Mouse (Mus musculus) lung, adult 2 months (tissue): ENCODE results near the gene Abhd16a. TPM values are rescaled to one million over a fixed set of nuclear protein-coding genes. Genes with fewer than 3 reads are reported as not detected.

Source experiments
- DNase-seq: peaks from one replicate; pipeline ENCODE4 v3.0.0; 2022
- H3K4me1 ChIP-seq: fragments of 200-500 bp; 2 replicates; pipeline ENCODE4 v1.6.1; 2011; ENCODE audit warnings: low read length; ENCODE audit not compliant: control insufficient read depth, insufficient read depth
- H3K4me3 ChIP-seq: fragments of 200-500 bp; replicated peaks from 2 replicates; pipeline ENCODE3; 2011; ENCODE audit warnings: low read depth, mild to moderate bottlenecking, control low read depth, low read length; ENCODE audit errors: extremely low read depth
- CTCF ChIP-seq: fragments of 200-500 bp; IDR thresholded peaks from 2 replicates; pipeline ENCODE4 v1.5.1; 2011; ENCODE audit warnings: mild to moderate bottlenecking, low read length, control low read depth; ENCODE audit not compliant: insufficient read depth
- POLR2A ChIP-seq: fragments of 200-500 bp; IDR thresholded peaks from 2 replicates; pipeline ENCODE4 v1.6.1; 2011; ENCODE audit warnings: low read depth, mild to moderate bottlenecking, control low read depth, low read length, borderline replicate concordance; ENCODE audit errors: extremely low read depth
- WGBS: fragments of 180-500 bp; shearing (Covaris S2); methylation state at CpG from one replicate; pipeline ENCODE4 v1.1.7; 2018; 5-methylcytosine and 5-hydroxymethylcytosine counted together
- polyA plus RNA-seq: library from polyadenylated mRNA; depleted of rRNA; stranded (reverse); fragments of >200 nt; gene quantifications from 2 replicates; pipeline ENCODE4 v1.2.3, GENCODE M21; 2012; rRNA removed

Gene Abhd16a
- polyA plus RNA-seq, 1 experiment, result 196 TPM

GRCm38 (mm10) chr17:35139269-35139668, 50.2 kb downstream of the Abhd16a start:
- Histone ChIP-seq H3K4me3 (no peak overlapping the region), H3K4me1 (peaks cover 11% of the 10 kb centered on the region)
- no peak for TF ChIP-seq POLR2A
- no peak for TF ChIP-seq CTCF
- 79% methylated on average over 3 of the region's 3 CpGs for WGBS
- DNase-seq, result no peak

- 72% methylated on average over 16 of the region's 16 CpGs for WGBS
- no peak for DNase-seq
- no peak for TF ChIP-seq POLR2A
- TF ChIP-seq CTCF, result no peak
- Histone ChIP-seq H3K4me1 (peaks cover 11% of the 10 kb centered on the region), H3K4me3 (no peak overlapping the region)
Observed at GRCm38 (mm10) chr17:35140490-35140996, 51.5 kb downstream of the Abhd16a start.

GRCm38 (mm10) chr17:35141971-35142370, 52.9 kb downstream of the Abhd16a start:
- WGBS, result 87% methylated on average over 6 of the region's 6 CpGs
- Histone ChIP-seq H3K4me1 (peaks cover 4% of the 10 kb centered on the region; the same call in 1 of the 2 replicates), H3K4me3 (no peak overlapping the region)
- TF ChIP-seq POLR2A (no peak), CTCF (no peak)
- no peak for DNase-seq

GRCm38 (mm10) chr17:35146139-35146538, 57.1 kb downstream of the Abhd16a start:
- no peak overlapping the region for H3K4me3 ChIP-seq
- no peak for TF ChIP-seq POLR2A
- TF ChIP-seq CTCF, result no peak
- no peak for DNase-seq
- 74% methylated on average over 5 of the region's 5 CpGs for WGBS
- no peaks in the 10 kb centered on the region for H3K4me1 ChIP-seq

GRCm38 (mm10) chr17:35147348-35147747, 58.3 kb downstream of the Abhd16a start:
- TF ChIP-seq POLR2A, result no peak
- no peak for TF ChIP-seq CTCF
- 64% methylated on average over 3 of the region's 3 CpGs for WGBS
- Histone ChIP-seq H3K4me1 (no peaks in the 10 kb centered on the region), H3K4me3 (no peak overlapping the region)
- DNase-seq, result no peak

- TF ChIP-seq CTCF (no peak), POLR2A (no peak)
- no peak for DNase-seq
- 52% methylated on average over 5 of the region's 5 CpGs for WGBS
- no peaks in the 10 kb centered on the region for H3K4me1 ChIP-seq
- no peak overlapping the region for H3K4me3 ChIP-seq
Observed at GRCm38 (mm10) chr17:35147922-35148639, 59.0 kb downstream of the Abhd16a start.

GRCm38 (mm10) chr17:35152121-35152520, 63.1 kb downstream of the Abhd16a start:
- no peaks in the 10 kb centered on the region for H3K4me1 ChIP-seq
- TF ChIP-seq POLR2A (no peak), CTCF (no peak)
- WGBS, result 92% methylated on average over 4 of the region's 4 CpGs
- DNase-seq, result no peak
- H3K4me3 ChIP-seq, result no peak overlapping the region

Other genes starting within 250 kb of the Abhd16a start
- gene Skiv2l, start 239.1 kb upstream of the Abhd16a start, polyA plus RNA-seq, result 77.8 and 94.8 TPM in 2 replicates
- 22.4 and 23.2 TPM in 2 replicates for gene Nelfe, start 238.9 kb upstream of the Abhd16a start, polyA plus RNA-seq
- 20.8 and 23.8 TPM in 2 replicates for gene Cfb, start 226.7 kb upstream of the Abhd16a start, polyA plus RNA-seq
- 10.6 and 12.3 TPM in 2 replicates for gene Zbtb12, start 209.8 kb upstream of the Abhd16a start, polyA plus RNA-seq
- not detected in 2 replicates for gene Gm20547, start 207.2 kb upstream of the Abhd16a start, polyA plus RNA-seq
- gene C2, start 191.0 kb upstream of the Abhd16a start, polyA plus RNA-seq, result 25.8 and 27.7 TPM in 2 replicates
- 192 and 199 TPM in 2 replicates for gene Ehmt2, start 190.8 kb upstream of the Abhd16a start, polyA plus RNA-seq
- 11.6 and 13.5 TPM in 2 replicates for gene Slc44a4, start 174.8 kb upstream of the Abhd16a start, polyA plus RNA-seq
- gene Neu1, start 158.0 kb upstream of the Abhd16a start, polyA plus RNA-seq, result 40.4 and 46.6 TPM in 2 replicates
- gene Hspa1b, start 130.0 kb upstream of the Abhd16a start, polyA plus RNA-seq, result 20.1 and 93.1 TPM in 2 replicates
- gene Gm20481, start 119.4 kb upstream of the Abhd16a start, polyA plus RNA-seq, result not detected in 2 replicates
- 12.9 and 66.3 TPM in 2 replicates for gene Hspa1a, start 117.1 kb upstream of the Abhd16a start, polyA plus RNA-seq
- gene Hspa1l, start 116.6 kb upstream of the Abhd16a start, polyA plus RNA-seq, result 0.81 and 1.3 TPM in 2 replicates
- gene Lsm2, start 107.4 kb upstream of the Abhd16a start, polyA plus RNA-seq, result 42.3 and 51.6 TPM in 2 replicates
- 119 and 159 TPM in 2 replicates for gene Vars, start 88.3 kb upstream of the Abhd16a start, polyA plus RNA-seq
- gene Vwa7, start 72.7 kb upstream of the Abhd16a start, polyA plus RNA-seq, result 4.0 and 4.2 TPM in 2 replicates
- gene Sapcd1, start 61.2 kb upstream of the Abhd16a start, polyA plus RNA-seq, result 2.1 and 2.8 TPM in 2 replicates
- gene Msh5, start 42.5 kb upstream of the Abhd16a start, polyA plus RNA-seq, result 5.4 and 6.0 TPM in 2 replicates
- gene Clic1, start 39.3 kb upstream of the Abhd16a start, polyA plus RNA-seq, result 124 and 153 TPM in 2 replicates
- 137 and 141 TPM in 2 replicates for gene Ddah2, start 30.2 kb upstream of the Abhd16a start, polyA plus RNA-seq
- 3.8 and 90.0 TPM in 2 replicates for gene Ly6g6c, start 23.9 kb upstream of the Abhd16a start, polyA plus RNA-seq
- 1.0 and 2.1 TPM in 2 replicates for gene Mpig6b, start 23.1 kb upstream of the Abhd16a start, polyA plus RNA-seq
- 5.8 and 25.7 TPM in 2 replicates for gene Ly6g6e, start 12.4 kb upstream of the Abhd16a start, polyA plus RNA-seq
- gene Ly6g6d, start 11.2 kb upstream of the Abhd16a start, polyA plus RNA-seq, result 14.5 and 16.7 TPM in 2 replicates
- gene Ly6g6f, start 3.7 kb upstream of the Abhd16a start, polyA plus RNA-seq, result 0.16 and 0.84 TPM in 2 replicates
- gene Ly6g5c, start 19.0 kb downstream of the Abhd16a start, polyA plus RNA-seq, result not detected in 2 replicates
- 1.4 and 2.0 TPM in 2 replicates for gene Ly6g5b, start 26.2 kb downstream of the Abhd16a start, polyA plus RNA-seq
- 17.9 and 21.9 TPM in 2 replicates for gene Gpank1, start 32.2 kb downstream of the Abhd16a start, polyA plus RNA-seq
- gene Csnk2b, start 32.8 kb downstream of the Abhd16a start, polyA plus RNA-seq, result 232 and 297 TPM in 2 replicates
- 12.1 and 12.9 TPM in 2 replicates for gene D17H6S53E, start 37.1 kb downstream of the Abhd16a start, polyA plus RNA-seq
- 0.12 TPM in 1 of 2 replicates, not detected in the other for gene Apom, start 42.8 kb downstream of the Abhd16a start, polyA plus RNA-seq
- gene Bag6, start 45.9 kb downstream of the Abhd16a start, polyA plus RNA-seq, result 227 and 234 TPM in 2 replicates
- gene Prrc2a, start 75.6 kb downstream of the Abhd16a start, polyA plus RNA-seq, result 327 and 373 TPM in 2 replicates
- gene Aif1, start 86.8 kb downstream of the Abhd16a start, polyA plus RNA-seq, result 1.4 and 1.6 TPM in 2 replicates
- 19.7 and 37.0 TPM in 2 replicates for gene Lst1, start 99.2 kb downstream of the Abhd16a start, polyA plus RNA-seq
- gene Ltb, start 105.2 kb downstream of the Abhd16a start, polyA plus RNA-seq, result 28.1 and 29.9 TPM in 2 replicates
- gene Tnf, start 112.7 kb downstream of the Abhd16a start, polyA plus RNA-seq, result 2.1 and 2.5 TPM in 2 replicates
- 1.0 and 1.1 TPM in 2 replicates for gene Lta, start 116.1 kb downstream of the Abhd16a start, polyA plus RNA-seq
- 1.2 TPM in 1 of 2 replicates, not detected in the other for gene Gm16181, start 131.6 kb downstream of the Abhd16a start, polyA plus RNA-seq
- 6.3 and 8.1 TPM in 2 replicates for gene Atp6v1g2, start 144.4 kb downstream of the Abhd16a start, polyA plus RNA-seq
- 16.5 and 21.6 TPM in 2 replicates for gene Nfkbil1, start 146.5 kb downstream of the Abhd16a start, polyA plus RNA-seq
- 245 and 304 TPM in 2 replicates for gene Ddx39b, start 152.5 kb downstream of the Abhd16a start, polyA plus RNA-seq
- gene H2-D1, start 173.5 kb downstream of the Abhd16a start, polyA plus RNA-seq, result 878 and 1,286 TPM in 2 replicates
- 0.49 and 0.71 TPM in 2 replicates for gene H2-Q1, start 231.1 kb downstream of the Abhd16a start, polyA plus RNA-seq